Mouse (Mus musculus) C2C12 (cell line): ENCODE measurements around the gene Cym.

ENCODE experiments used
- CEBPB ChIP-seq: IDR thresholded peaks from one replicate; pipeline ENCODE4 v1.6.1; 2011; ENCODE audit warnings: low read depth, mild to moderate bottlenecking, control low read depth, moderate library complexity
- CTCF ChIP-seq: IDR thresholded peaks from one replicate; pipeline ENCODE4 v1.5.1; 2011; ENCODE audit not compliant: control insufficient read depth, insufficient read depth, insufficient read length
- MAX ChIP-seq: IDR thresholded peaks from one replicate; pipeline ENCODE4 v1.6.1; 2011; ENCODE audit warnings: mild to moderate bottlenecking, control low read depth
- MYOD1 ChIP-seq: IDR thresholded peaks from one replicate; pipeline ENCODE4 v1.6.1; 2011; ENCODE audit warnings: low read depth; ENCODE audit not compliant: control insufficient read depth, insufficient read length
- MYOG ChIP-seq: IDR thresholded peaks from one replicate; pipeline ENCODE4 v1.6.1; 2011; ENCODE audit not compliant: control insufficient read depth, insufficient read length; ENCODE audit errors: extremely low read depth
- USF1 ChIP-seq: IDR thresholded peaks from one replicate; pipeline ENCODE4 v1.6.1; 2011; ENCODE audit warnings: low read depth, mild to moderate bottlenecking, control low read depth, moderate library complexity

- TF ChIP-seq CTCF = no peak
- no peak for TF ChIP-seq MAX
- TF ChIP-seq MYOG = no peak
- no peak for TF ChIP-seq USF1
- no peak for TF ChIP-seq MYOD1
- no peak for TF ChIP-seq CEBPB
Measured at GRCm38 (mm10) chr3:107221608-107222007, at the start of gene Cym.
